Mouse (Mus musculus) limb, embryonic 11.5 days (tissue): ENCODE measurements at regions not wholly inside any gene's neighbourhood (a gene's known extent, or its start where the extent isn't known, plus 50 kb on each side); places are given as distances from the start of the nearest gene placed in this dataset.

ENCODE experiments used
- ATAC-seq: fragments of 200-750 bp; cut with Nextera tagmentation; 2 replicates; pipeline ENCODE4 v1.8.0; 2017; ENCODE audit warnings: low read depth; ENCODE audit not compliant: insufficient number of reproducible peaks, low FRiP score, low TSS enrichment
- DNase-seq: peaks from one replicate; pipeline ENCODE4 v3.0.0-alpha.2; 2015; ENCODE audit warnings: low spot score
- H3K27ac ChIP-seq: fragments of 300-500 bp; sonication (generic); replicated peaks from 2 replicates; pipeline ENCODE4 v1.5.1; 2014; ENCODE audit warnings: low read depth, mild to moderate bottlenecking, low read length
- H3K27me3 ChIP-seq: fragments of 300-500 bp; sonication (generic); 2 replicates; pipeline ENCODE4 v1.6.1; 2014; ENCODE audit warnings: mild to moderate bottlenecking, low read length, mixed read lengths; ENCODE audit not compliant: control insufficient read depth, insufficient read depth
- H3K36me3 ChIP-seq: fragments of 300-500 bp; sonication (generic); 2 replicates; pipeline ENCODE4 v1.6.1; 2014; ENCODE audit warnings: mild to moderate bottlenecking, low read length, moderate library complexity, mixed read lengths; ENCODE audit not compliant: control insufficient read depth, insufficient read depth
- H3K4me1 ChIP-seq: fragments of 300-500 bp; sonication (generic); 2 replicates; pipeline ENCODE4 v1.6.1; 2014; ENCODE audit warnings: low read length, mixed read lengths; ENCODE audit not compliant: control insufficient read depth, insufficient read depth
- H3K4me2 ChIP-seq: fragments of 300-500 bp; sonication (generic); 2 replicates; pipeline ENCODE4 v1.6.1; 2014; ENCODE audit warnings: low read depth, mild to moderate bottlenecking, moderate library complexity; ENCODE audit not compliant: severe bottlenecking
- H3K4me3 ChIP-seq: fragments of 300-500 bp; sonication (generic); 2 replicates; pipeline ENCODE4 v1.5.1; 2014; ENCODE audit warnings: low read depth, low read length
- H3K9ac ChIP-seq: fragments of 300-500 bp; sonication (generic); 2 replicates; pipeline ENCODE4 v1.6.1; 2014; ENCODE audit warnings: mild to moderate bottlenecking, low read length
- H3K9me3 ChIP-seq: fragments of 300-500 bp; sonication (generic); 2 replicates; pipeline ENCODE4 v1.6.1; 2016; ENCODE audit warnings: low read length; ENCODE audit not compliant: control insufficient read depth
- WGBS: fragments of 180-500 bp; shearing (Covaris S2); extraction: QIAGEN DNeasy Blood & Tissue Kit; methylation state at CpG from one replicate; pipeline ENCODE4 v1.1.7; 2014; 5-methylcytosine and 5-hydroxymethylcytosine counted together

- WGBS: 71% methylated on average over 9 of the region's 9 CpGs
Measured at GRCm38 (mm10) chr2:178557934-178558333, 127.6 kb downstream of the Cdh26 start.

GRCm38 (mm10) chr2:178563287-178563686, 133.0 kb downstream of the Cdh26 start:
- H3K9me3 ChIP-seq: no peaks in the 10 kb centered on the region
- 92% methylated on average over 7 of the region's 7 CpGs for WGBS
- ATAC-seq (no peak), DNase-seq (no peak)
- no peak overlapping the region for H3K9ac ChIP-seq
- no peak overlapping the region for H3K4me3 ChIP-seq
- H3K27me3 ChIP-seq: no peaks in the 10 kb centered on the region
- no peak overlapping the region for H3K4me2 ChIP-seq
- H3K27ac ChIP-seq: no peak overlapping the region
- H3K36me3 ChIP-seq: no peaks in the 10 kb centered on the region
- no peaks in the 10 kb centered on the region for H3K4me1 ChIP-seq

More at GRCm38 (mm10) chr2:178557934-178558333, 127.6 kb downstream of the Cdh26 start:
- Histone ChIP-seq H3K36me3 (no peaks in the 10 kb centered on the region), H3K9ac (no peak overlapping the region), H3K27me3 (no peaks in the 10 kb centered on the region), H3K4me2 (no peak overlapping the region), H3K4me3 (no peak overlapping the region), H3K4me1 (no peaks in the 10 kb centered on the region), H3K27ac (no peak overlapping the region), H3K9me3 (no peaks in the 10 kb centered on the region)
- DNase-seq: no peak
- no peak for ATAC-seq

- H3K9ac ChIP-seq: no peak overlapping the region
- H3K27me3 ChIP-seq: no peaks in the 10 kb centered on the region
- H3K9me3 ChIP-seq: no peaks in the 10 kb centered on the region
- WGBS: 80% methylated on average over 8 of the region's 8 CpGs
- no peaks in the 10 kb centered on the region for H3K4me1 ChIP-seq
- no peak overlapping the region for H3K4me3 ChIP-seq
- DNase-seq: no peak
- H3K36me3 ChIP-seq: no peaks in the 10 kb centered on the region
- ATAC-seq: no peak
- H3K27ac ChIP-seq: no peak overlapping the region
- no peak overlapping the region for H3K4me2 ChIP-seq
Measured at GRCm38 (mm10) chr2:178565368-178565818, 135.1 kb downstream of the Cdh26 start.

- Histone ChIP-seq H3K9me3 (no peaks in the 10 kb centered on the region), H3K9ac (no peak overlapping the region), H3K4me1 (no peaks in the 10 kb centered on the region), H3K27ac (no peak overlapping the region), H3K4me2 (no peak overlapping the region), H3K27me3 (no peaks in the 10 kb centered on the region), H3K36me3 (no peaks in the 10 kb centered on the region), H3K4me3 (no peak overlapping the region)
- WGBS: 84% methylated on average over 7 of the region's 7 CpGs
- DNase-seq (no peak), ATAC-seq (no peak)
Measured at GRCm38 (mm10) chr2:178567493-178567892, 137.2 kb downstream of the Cdh26 start.

- H3K36me3 ChIP-seq: no peaks in the 10 kb centered on the region
- DNase-seq: no peak
- H3K27ac ChIP-seq: no peak overlapping the region
- 89% methylated on average over 5 of the region's 5 CpGs for WGBS
- H3K4me3 ChIP-seq: no peak overlapping the region
- no peak overlapping the region for H3K4me2 ChIP-seq
- no peaks in the 10 kb centered on the region for H3K9me3 ChIP-seq
- H3K4me1 ChIP-seq: no peaks in the 10 kb centered on the region
- no peak for ATAC-seq
- H3K27me3 ChIP-seq: no peaks in the 10 kb centered on the region
- no peak overlapping the region for H3K9ac ChIP-seq
Measured at GRCm38 (mm10) chr2:178572301-178572700, 142.0 kb downstream of the Cdh26 start.

GRCm38 (mm10) chr2:178574859-178575258, 144.5 kb downstream of the Cdh26 start:
- Histone ChIP-seq H3K9ac (no peak overlapping the region), H3K9me3 (no peaks in the 10 kb centered on the region), H3K4me1 (no peaks in the 10 kb centered on the region), H3K4me3 (no peak overlapping the region), H3K4me2 (no peak overlapping the region), H3K27ac (no peak overlapping the region), H3K36me3 (no peaks in the 10 kb centered on the region), H3K27me3 (no peaks in the 10 kb centered on the region)
- no peak; the same call in 1 of the 2 replicates for ATAC-seq
- peak; percentile 83 for DNase-seq
- 56% methylated on average over 4 of the region's 4 CpGs for WGBS

- no peak overlapping the region for H3K4me2 ChIP-seq
- peaks cover 3% of the 10 kb centered on the region for H3K4me1 ChIP-seq
- no peaks in the 10 kb centered on the region for H3K27me3 ChIP-seq
- no peak overlapping the region for H3K27ac ChIP-seq
- ATAC-seq (no peak), DNase-seq (no peak)
- no peaks in the 10 kb centered on the region for H3K9me3 ChIP-seq
- 58% methylated on average over 6 of the region's 6 CpGs for WGBS
- H3K4me3 ChIP-seq: no peak overlapping the region
- no peak overlapping the region for H3K9ac ChIP-seq
- H3K36me3 ChIP-seq: no peaks in the 10 kb centered on the region
Measured at GRCm38 (mm10) chr2:178575403-178575802, 145.1 kb downstream of the Cdh26 start.

- ATAC-seq (no peak), DNase-seq (no peak)
- Histone ChIP-seq H3K4me3 (no peak overlapping the region), H3K27ac (no peak overlapping the region), H3K9me3 (no peaks in the 10 kb centered on the region), H3K9ac (no peak overlapping the region), H3K4me2 (no peak overlapping the region), H3K4me1 (peaks cover 6% of the 10 kb centered on the region), H3K27me3 (no peaks in the 10 kb centered on the region), H3K36me3 (no peaks in the 10 kb centered on the region)
- WGBS: 64% methylated on average over 7 of the region's 7 CpGs
Measured at GRCm38 (mm10) chr2:178576067-178576466, 145.7 kb downstream of the Cdh26 start.

GRCm38 (mm10) chr2:178579571-178579970, 149.2 kb downstream of the Cdh26 start:
- Histone ChIP-seq H3K4me2 (no peak overlapping the region), H3K36me3 (no peaks in the 10 kb centered on the region), H3K9ac (no peak overlapping the region), H3K9me3 (no peaks in the 10 kb centered on the region), H3K27me3 (no peaks in the 10 kb centered on the region), H3K4me3 (no peak overlapping the region), H3K27ac (no peak overlapping the region), H3K4me1 (peaks cover 6% of the 10 kb centered on the region)
- 88% methylated on average over 6 of the region's 6 CpGs for WGBS
- DNase-seq (no peak), ATAC-seq (no peak)
